Mouse (Mus musculus) forebrain, embryonic 16.5 days (tissue): ENCODE data around the gene Lrrc9. TPM values are rescaled to one million over a fixed set of nuclear protein-coding genes. Genes with fewer than 3 reads are reported as not detected.

Experiments
- ATAC-seq: fragments of 200-750 bp; cut with Nextera tagmentation; 2 replicates; pipeline ENCODE4 v1.8.0; 2017; ENCODE audit warnings: mild to moderate bottlenecking, moderate library complexity
- H3K27ac ChIP-seq: fragments of 300-500 bp; sonication (generic); 2 replicates; pipeline ENCODE4 v1.5.1; 2014; ENCODE audit warnings: low read length, control low read depth
- H3K27me3 ChIP-seq: fragments of 300-500 bp; sonication (generic); replicated peaks from 2 replicates; pipeline ENCODE4 v1.6.1; 2014; ENCODE audit warnings: low read length; ENCODE audit not compliant: control insufficient read depth, insufficient read depth
- H3K36me3 ChIP-seq: fragments of 300-500 bp; sonication (generic); 2 replicates; pipeline ENCODE4 v1.6.1; 2014; ENCODE audit not compliant: control insufficient read depth, insufficient read depth
- H3K4me1 ChIP-seq: fragments of 300-500 bp; sonication (generic); replicated peaks from 2 replicates; pipeline ENCODE4 v1.6.1; 2014; ENCODE audit warnings: low read length; ENCODE audit not compliant: control insufficient read depth, insufficient read depth
- H3K4me2 ChIP-seq: fragments of 300-500 bp; sonication (generic); 2 replicates; pipeline ENCODE4 v1.6.1; 2014; ENCODE audit warnings: mild to moderate bottlenecking, low read length, control low read depth
- H3K4me3 ChIP-seq: fragments of 300-500 bp; sonication (generic); replicated peaks from 2 replicates; pipeline ENCODE4 v1.5.1; 2014; ENCODE audit warnings: mild to moderate bottlenecking, low read length, control low read depth
- H3K9ac ChIP-seq: fragments of 300-500 bp; sonication (generic); replicated peaks from 2 replicates; pipeline ENCODE4 v1.6.1; 2014; ENCODE audit warnings: low read depth, low read length, control low read depth
- H3K9me3 ChIP-seq: fragments of 300-500 bp; sonication (generic); 2 replicates; pipeline ENCODE4 v1.6.1; 2016; ENCODE audit warnings: low read length; ENCODE audit not compliant: control insufficient read depth
- WGBS: fragments of 180-500 bp; shearing (Covaris S2); extraction: QIAGEN DNeasy Blood & Tissue Kit; methylation state at CpG from one replicate; pipeline ENCODE4 v1.1.7; 2014; 5-methylcytosine and 5-hydroxymethylcytosine counted together
- polyA plus RNA-seq: library from polyadenylated mRNA; unstranded; fragments of >200 nt; fragmentation: Nextera tagmentation; extraction: Ambion mirVana; gene quantifications from 2 replicates; pipeline ENCODE4 v1.2.1, GENCODE M21; 2015

Gene Lrrc9
- 3.4 and 3.9 TPM in 2 replicates for polyA plus RNA-seq

- peak; percentile 43 for ATAC-seq
- Histone ChIP-seq H3K36me3 (no peaks in the 10 kb centered on the region), H3K4me2 (peak within 1 kb of the TSS; percentile 89), H3K4me1 (peaks cover 27% of the 10 kb centered on the region), H3K9me3 (no peaks in the 10 kb centered on the region), H3K9ac (peak within 1 kb of the TSS; percentile 62), H3K4me3 (peak within 1 kb of the TSS; percentile 46), H3K27me3 (0 out of 2 replicates have a peak, but pooled peaks cover 3% of the 10 kb centered on the region), H3K27ac (no peak within 1 kb of the TSS)
- WGBS, result 2% methylated on average over 31 of the region's 31 CpGs
These were observed at the start of gene Lrrc9 for GRCm38 (mm10) chr12:72441839-72442576. TSS of gene Lrrc9 (plus strand) at chr12:72441866.

GRCm38 (mm10) chr12:72393046-72393805 lies 48.4 kb upstream of the Lrrc9 start:
- H3K4me3 ChIP-seq, result no peak overlapping the region
- no peak overlapping the region for H3K4me2 ChIP-seq

GRCm38 (mm10) chr12:72405031-72405430 lies 36.6 kb upstream of the Lrrc9 start:
- Histone ChIP-seq H3K36me3 (no peaks in the 10 kb centered on the region), H3K4me2 (no peak overlapping the region), H3K9me3 (no peaks in the 10 kb centered on the region), H3K4me1 (peaks cover 20% of the 10 kb centered on the region), H3K9ac (no peak overlapping the region), H3K4me3 (no peak overlapping the region), H3K27ac (no peak overlapping the region), H3K27me3 (no peaks in the 10 kb centered on the region)
- WGBS, result 9% methylated on average over 4 of the region's 5 CpGs
- ATAC-seq, result no peak

More at GRCm38 (mm10) chr12:72393046-72393805, 48.4 kb upstream of the Lrrc9 start:
- Histone ChIP-seq H3K9me3 (no peaks in the 10 kb centered on the region), H3K27me3 (no peaks in the 10 kb centered on the region), H3K36me3 (no peaks in the 10 kb centered on the region), H3K9ac (no peak overlapping the region), H3K4me1 (0 out of 2 replicates have a peak, but pooled peaks cover 8% of the 10 kb centered on the region), H3K27ac (no peak overlapping the region)
- 51% methylated on average over 13 of the region's 13 CpGs for WGBS
- no peak for ATAC-seq

- Histone ChIP-seq H3K4me3 (peak overlapping the region; percentile 87), H3K9me3 (no peaks in the 10 kb centered on the region), H3K27me3 (no peaks in the 10 kb centered on the region), H3K4me2 (peak overlapping the region; percentile 79), H3K4me1 (peaks cover 20% of the 10 kb centered on the region), H3K27ac (no peak overlapping the region), H3K36me3 (no peaks in the 10 kb centered on the region), H3K9ac (peak overlapping the region; percentile 92)
- ATAC-seq, result peak; percentile 15; the same call in 1 of the 2 replicates
- 9% methylated on average over 11 of the region's 11 CpGs for WGBS
These were observed 34.5 kb upstream of the Lrrc9 start for GRCm38 (mm10) chr12:72407146-72407545.

- ATAC-seq, result peak; percentile 27
These were observed 34.0 kb upstream of the Lrrc9 start for GRCm38 (mm10) chr12:72407721-72408110.

GRCm38 (mm10) chr12:72408111-72408891 lies 33.4 kb upstream of the Lrrc9 start:
- Histone ChIP-seq H3K4me3 (peak overlapping the region; percentile 87), H3K36me3 (no peaks in the 10 kb centered on the region), H3K4me1 (peaks cover 20% of the 10 kb centered on the region), H3K27ac (peak overlapping the region; percentile 70), H3K27me3 (no peaks in the 10 kb centered on the region), H3K9ac (peak overlapping the region; percentile 92), H3K9me3 (no peaks in the 10 kb centered on the region), H3K4me2 (peak overlapping the region; percentile 79)
- peak; percentile 87 for ATAC-seq
- WGBS, result under 1% methylated on average over 63 of the region's 63 CpGs

More at GRCm38 (mm10) chr12:72407721-72408110, 34.0 kb upstream of the Lrrc9 start:
- WGBS, result 2% methylated on average over 17 of the region's 17 CpGs
- peak overlapping the region; percentile 79 for H3K4me2 ChIP-seq
- no peaks in the 10 kb centered on the region for H3K9me3 ChIP-seq
- peaks cover 20% of the 10 kb centered on the region for H3K4me1 ChIP-seq
- no peaks in the 10 kb centered on the region for H3K27me3 ChIP-seq
- H3K36me3 ChIP-seq, result no peaks in the 10 kb centered on the region
- H3K4me3 ChIP-seq, result peak overlapping the region; percentile 87
- peak overlapping the region; percentile 92 for H3K9ac ChIP-seq
- H3K27ac ChIP-seq, result peak overlapping the region; percentile 4; the same call in 1 of the 2 replicates

- Histone ChIP-seq H3K27ac (peak within 1 kb of the TSS; percentile 70), H3K27me3 (no peaks in the 10 kb centered on the region), H3K9ac (peak within 1 kb of the TSS; percentile 92), H3K4me1 (peaks cover 20% of the 10 kb centered on the region), H3K4me3 (peak within 1 kb of the TSS; percentile 87), H3K4me2 (peak within 1 kb of the TSS; percentile 79), H3K36me3 (no peaks in the 10 kb centered on the region), H3K9me3 (no peaks in the 10 kb centered on the region)
- WGBS, result 21% methylated on average over 6 of the region's 6 CpGs
- ATAC-seq, result no peak
These were observed 32.7 kb upstream of the Lrrc9 start, which contains the start of gene Rtn1 for GRCm38 (mm10) chr12:72408954-72409353. TSS of gene Rtn1 (minus strand) at chr12:72409054.

- no peak overlapping the region for H3K9ac ChIP-seq
- H3K9me3 ChIP-seq, result no peaks in the 10 kb centered on the region
- no peak for ATAC-seq
- H3K36me3 ChIP-seq, result no peaks in the 10 kb centered on the region
- H3K4me2 ChIP-seq, result no peak overlapping the region
- H3K4me3 ChIP-seq, result no peak overlapping the region
- WGBS, result 29% methylated on average over 3 of the region's 3 CpGs
- no peak overlapping the region for H3K27ac ChIP-seq
- no peaks in the 10 kb centered on the region for H3K4me1 ChIP-seq
- H3K27me3 ChIP-seq, result no peaks in the 10 kb centered on the region
These were observed 23.9 kb upstream of the Lrrc9 start for GRCm38 (mm10) chr12:72417762-72418161.
